Mouse (Mus musculus) adrenal gland, adult (tissue): ENCODE data around the gene Gucy2e.

Experiments
- DNase-seq, 2 experiments: peaks; one replicate each; pipeline ENCODE4 v3.0.0; 2022 to 2023; ENCODE audit warnings: low spot score in 1 of 2; ENCODE audit not compliant: inconsistent age in 2 of 2

The Gucy2e gene

DNA sequence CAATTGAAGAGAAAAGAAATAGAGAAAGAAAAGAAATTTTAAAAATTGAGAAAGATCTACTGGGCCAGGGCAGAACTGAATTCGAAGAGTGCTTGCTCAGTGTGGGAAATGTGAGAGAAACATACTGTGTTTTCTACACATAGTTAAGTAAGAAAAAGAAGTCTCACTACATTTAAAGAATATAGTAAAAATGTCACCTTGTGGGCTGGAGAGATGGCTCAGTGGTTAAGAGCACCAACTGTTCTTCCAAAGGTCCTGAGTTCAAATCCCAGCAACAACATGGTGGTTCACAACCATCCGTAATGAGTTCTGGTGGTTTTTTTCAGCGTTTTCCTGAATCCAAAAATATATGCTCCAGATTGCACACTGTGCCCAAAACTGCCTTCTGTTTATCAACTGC lies 58.3 kb downstream of the Gucy2e start:
- DNase-seq: no peak

DNA sequence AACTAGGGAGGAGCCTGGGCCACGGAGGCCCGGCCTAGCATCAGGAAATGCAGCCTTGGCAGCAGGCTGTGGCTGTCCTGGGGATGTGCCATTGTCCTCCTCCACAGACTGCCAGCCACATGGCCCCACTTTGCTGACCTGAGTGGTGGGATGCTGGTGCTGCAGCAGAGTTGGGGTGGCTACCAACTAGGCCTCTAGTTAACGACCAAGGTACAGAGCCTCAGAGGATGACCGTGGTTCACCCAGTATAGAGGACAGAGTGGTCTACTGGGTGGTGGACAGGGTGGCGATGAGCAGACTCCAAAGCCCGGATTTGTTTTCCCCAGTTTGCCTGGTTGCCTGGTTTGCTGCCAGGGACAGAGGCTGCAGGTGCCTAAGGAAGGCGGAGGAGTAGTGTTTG lies 62.1 kb downstream of the Gucy2e start:
- no peak for DNase-seq

DNA sequence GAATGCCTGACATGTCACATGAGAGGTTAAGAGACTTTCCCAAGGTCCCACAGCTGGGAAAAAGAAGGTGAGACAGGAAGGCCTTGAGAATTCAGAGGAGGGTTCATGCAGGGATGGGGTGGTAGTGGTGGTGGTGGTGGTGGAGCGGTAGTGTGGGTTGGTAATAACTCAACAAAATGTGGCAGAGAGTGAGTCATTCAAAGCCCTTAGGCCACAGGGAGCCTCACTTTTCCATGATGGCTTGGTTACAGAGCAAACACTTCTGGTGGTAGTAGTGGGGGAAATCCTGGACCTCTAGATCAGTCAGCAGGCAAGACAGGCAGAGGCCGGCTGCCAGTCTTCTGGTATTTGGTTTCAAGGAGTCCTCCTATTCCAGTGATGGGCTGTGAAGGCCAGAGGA lies 64.2 kb downstream of the Gucy2e start:
- DNase-seq: peak in 1 of 2 experiments; percentile 50

GRCm38 (mm10) chr11:69171626-69172025 lies 65.2 kb downstream of the Gucy2e start:
- peak; percentile 46 to 81 for DNase-seq

- no peak for DNase-seq
Measured at GRCm38 (mm10) chr11:69169313-69169712, 67.5 kb downstream of the Gucy2e start.
